Mouse (Mus musculus) ES-Bruce4 (cell line): ENCODE measurements around the gene Vps35l.

Source experiments
- CTCF ChIP-seq: IDR thresholded peaks from one replicate; pipeline ENCODE4 v1.8.1; 2011; ENCODE audit warnings: low read depth, low read length
- EP300 ChIP-seq: IDR thresholded peaks from 2 replicates; pipeline ENCODE4 v1.6.1; 2011; ENCODE audit warnings: low read depth, low read length; ENCODE audit not compliant: insufficient read depth
- POLR2A ChIP-seq: IDR thresholded peaks from one replicate; pipeline ENCODE4 v1.8.1; 2011; ENCODE audit warnings: low read length; ENCODE audit not compliant: insufficient read depth

DNA sequence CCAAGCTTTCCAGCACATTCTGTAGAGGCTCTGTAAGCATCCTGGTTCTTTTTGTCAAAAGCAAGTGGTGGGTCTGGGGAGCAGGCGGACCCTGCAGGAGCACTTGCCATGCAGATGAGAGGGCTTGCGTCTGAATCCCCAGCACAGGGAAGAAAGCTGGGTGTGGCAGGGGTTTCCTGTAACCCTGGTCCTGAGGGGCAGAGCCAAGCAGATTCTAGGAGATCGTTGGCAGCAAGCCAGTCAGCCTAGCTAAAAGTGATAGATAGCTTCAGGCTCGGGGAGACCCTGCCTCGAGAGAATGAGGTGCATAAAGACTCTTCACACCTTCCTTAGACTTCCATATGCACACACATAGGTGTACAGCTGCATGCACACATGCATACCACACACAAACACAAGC is 19.3 kb downstream of the Vps35l start:
- TF ChIP-seq EP300 (no peak), POLR2A (no peak), CTCF (no peak)
